Mouse (Mus musculus) forebrain, postnatal 0 days (tissue): ENCODE measurements around the gene Mogs. TPM values are rescaled to one million over a fixed set of nuclear protein-coding genes. Genes with fewer than 3 reads are reported as not detected.
A peak's percentile ranks its signal among the peaks of the same experiment; 100 is the strongest.

Experiments used
- ATAC-seq: fragments of 200-750 bp; cut with Nextera tagmentation; 2 replicates; pipeline ENCODE4 v1.8.0; 2017; ENCODE audit warnings: mild to moderate bottlenecking, moderate library complexity
- DNase-seq: peaks from one replicate; pipeline ENCODE4 v3.0.0-alpha.2; 2015
- H3K27ac ChIP-seq: fragments of 300-500 bp; sonication (generic); 2 replicates; pipeline ENCODE4 v1.5.1; 2014; ENCODE audit warnings: low read depth, mild to moderate bottlenecking, antibody characterized with exemption, low read length, moderate library complexity, mixed read lengths
- H3K27me3 ChIP-seq: fragments of 300-500 bp; sonication (generic); 2 replicates; pipeline ENCODE4 v1.6.1; 2014; ENCODE audit warnings: mild to moderate bottlenecking, low read length, mixed read lengths; ENCODE audit not compliant: insufficient read depth
- H3K36me3 ChIP-seq: fragments of 300-500 bp; sonication (generic); 2 replicates; pipeline ENCODE4 v1.6.1; 2014; ENCODE audit warnings: mild to moderate bottlenecking, moderate library complexity; ENCODE audit not compliant: insufficient read depth
- H3K4me1 ChIP-seq: fragments of 300-500 bp; sonication (generic); 2 replicates; pipeline ENCODE4 v1.6.1; 2014; ENCODE audit warnings: antibody characterized with exemption; ENCODE audit not compliant: insufficient read depth
- H3K4me2 ChIP-seq: fragments of 300-500 bp; sonication (generic); 2 replicates; pipeline ENCODE4 v1.6.1; 2014; ENCODE audit warnings: low read depth, mild to moderate bottlenecking, moderate library complexity
- H3K4me3 ChIP-seq: fragments of 300-500 bp; sonication (generic); 2 replicates; pipeline ENCODE4 v1.5.1; 2014; ENCODE audit warnings: low read depth, low read length, mixed read lengths
- H3K9ac ChIP-seq: fragments of 300-500 bp; sonication (generic); 2 replicates; pipeline ENCODE4 v1.6.1; 2014; ENCODE audit warnings: mild to moderate bottlenecking
- H3K9me3 ChIP-seq: fragments of 300-500 bp; sonication (generic); 2 replicates; pipeline ENCODE4 v1.6.1; 2016; ENCODE audit warnings: low read length
- CTCF ChIP-seq: sonication (generic); IDR thresholded peaks from 2 replicates; pipeline ENCODE4 v1.5.1; 2016; ENCODE audit warnings: antibody characterized with exemption, control low read depth, low read depth
- WGBS: fragments of 180-500 bp; shearing (Covaris S2); extraction: QIAGEN DNeasy Blood & Tissue Kit; methylation state at CpG from one replicate; pipeline ENCODE4 v1.1.7; 2014; 5-methylcytosine and 5-hydroxymethylcytosine counted together
- polyA plus RNA-seq: library from polyadenylated mRNA; unstranded; fragments of >200 nt; fragmentation: Nextera tagmentation; extraction: Ambion mirVana; gene quantifications from 2 replicates; pipeline ENCODE4 v1.2.1, GENCODE M21; 2015
- total RNA-seq: library from RNA; depleted of rRNA; stranded (reverse); fragments of >200 nt; gene quantifications from 2 replicates; pipeline ENCODE4 v1.2.3, GENCODE M21; 2014

Mogs gene
- total and polyA plus RNA-seq, 2 experiments from 2014 or later, result 17.4 to 43.5 TPM

GRCm38 (mm10) chr6:83083497-83083896 lies 31.8 kb upstream of the Mogs start:
- Histone ChIP-seq H3K27me3 (peaks cover 38% of the 10 kb centered on the region), H3K4me2 (no peak overlapping the region), H3K4me1 (no peaks in the 10 kb centered on the region), H3K9me3 (no peaks in the 10 kb centered on the region), H3K36me3 (peaks cover 14% of the 10 kb centered on the region; the same call in 1 of the 2 replicates), H3K4me3 (no peak overlapping the region), H3K27ac (no peak overlapping the region), H3K9ac (no peak overlapping the region)
- TF ChIP-seq CTCF, result no peak
- 15% methylated on average over 5 of the region's 5 CpGs for WGBS
- ATAC-seq (no peak), DNase-seq (no peak)

GRCm38 (mm10) chr6:83084477-83084876 lies 30.8 kb upstream of the Mogs start:
- ATAC-seq (no peak), DNase-seq (no peak)
- H3K4me2 ChIP-seq, result no peak overlapping the region
- peaks cover 14% of the 10 kb centered on the region; the same call in 1 of the 2 replicates for H3K36me3 ChIP-seq
- WGBS, result 4% methylated on average over 6 of the region's 6 CpGs
- peaks cover 46% of the 10 kb centered on the region for H3K27me3 ChIP-seq
- no peak for TF ChIP-seq CTCF
- H3K9me3 ChIP-seq, result no peaks in the 10 kb centered on the region
- H3K9ac ChIP-seq, result no peak overlapping the region
- H3K27ac ChIP-seq, result no peak overlapping the region
- H3K4me1 ChIP-seq, result no peaks in the 10 kb centered on the region
- H3K4me3 ChIP-seq, result no peak overlapping the region

- H3K4me1 ChIP-seq, result no peaks in the 10 kb centered on the region
- H3K9me3 ChIP-seq, result no peaks in the 10 kb centered on the region
- no peak within 1 kb of the TSS for H3K9ac ChIP-seq
- H3K4me2 ChIP-seq, result no peak within 1 kb of the TSS
- no peak within 1 kb of the TSS for H3K27ac ChIP-seq
- H3K36me3 ChIP-seq, result peaks cover 4% of the 10 kb centered on the region; the same call in 1 of the 2 replicates
- H3K27me3 ChIP-seq, result peaks cover 56% of the 10 kb centered on the region
- H3K4me3 ChIP-seq, result no peak within 1 kb of the TSS
- no peak for TF ChIP-seq CTCF
- no peak for ATAC-seq
- WGBS, result 5% methylated on average over 42 of the region's 42 CpGs
- DNase-seq, result no peak
Observed at GRCm38 (mm10) chr6:83086121-83087035, 28.9 kb upstream of the Mogs start, which contains the start of gene Lbx2. TSS of gene Lbx2 (plus strand) at chr6:83086367.

- no peak overlapping the region for H3K9ac ChIP-seq
- no peak for ATAC-seq
- DNase-seq, result no peak
- H3K27ac ChIP-seq, result no peak overlapping the region
- TF ChIP-seq CTCF, result no peak
- no peak overlapping the region for H3K4me3 ChIP-seq
- H3K9me3 ChIP-seq, result no peaks in the 10 kb centered on the region
- no peaks in the 10 kb centered on the region for H3K4me1 ChIP-seq
- WGBS, result 1% methylated on average over 47 of the region's 47 CpGs
- no peaks in the 10 kb centered on the region for H3K36me3 ChIP-seq
- H3K4me2 ChIP-seq, result peak overlapping the region; percentile 23; the same call in 1 of the 2 replicates
- peaks cover 56% of the 10 kb centered on the region for H3K27me3 ChIP-seq
Observed at GRCm38 (mm10) chr6:83087205-83087925, 27.9 kb upstream of the Mogs start.

GRCm38 (mm10) chr6:83087926-83088260 lies 27.4 kb upstream of the Mogs start:
- H3K9me3 ChIP-seq, result no peaks in the 10 kb centered on the region

GRCm38 (mm10) chr6:83092416-83093127 lies 22.7 kb upstream of the Mogs start:
- Histone ChIP-seq H3K9me3 (no peaks in the 10 kb centered on the region), H3K4me3 (no peak overlapping the region), H3K9ac (no peak overlapping the region), H3K4me1 (no peaks in the 10 kb centered on the region), H3K36me3 (no peaks in the 10 kb centered on the region), H3K27ac (no peak overlapping the region), H3K4me2 (no peak overlapping the region), H3K27me3 (peaks cover 26% of the 10 kb centered on the region)
- ATAC-seq (no peak), DNase-seq (no peak)
- no peak for TF ChIP-seq CTCF
- WGBS, result 48% methylated on average over 6 of the region's 6 CpGs

More at GRCm38 (mm10) chr6:83087926-83088260, 27.4 kb upstream of the Mogs start:
- no peak for ATAC-seq
- Histone ChIP-seq H3K27me3 (peaks cover 56% of the 10 kb centered on the region), H3K9ac (no peak overlapping the region), H3K4me2 (peak overlapping the region; percentile 23; the same call in 1 of the 2 replicates), H3K36me3 (no peaks in the 10 kb centered on the region), H3K4me3 (no peak overlapping the region), H3K4me1 (no peaks in the 10 kb centered on the region), H3K27ac (no peak overlapping the region)
- no peak for TF ChIP-seq CTCF
- DNase-seq, result no peak
- 7% methylated on average over 9 of the region's 9 CpGs for WGBS
